Mouse (Mus musculus): ENCODE results near the gene Bicc1. TPM values are rescaled to one million over a fixed set of nuclear protein-coding genes. Genes with fewer than 3 reads are reported as not detected.

The Bicc1 gene
- total and polyA plus RNA-seq, 3 experiments = 13.7 to 17.1 (median 14.6) TPM

- H3K79me2 ChIP-seq (replicated peaks; ENCODE audit: control insufficient read depth, insufficient read depth, low read length) = no peaks in the 10 kb centered on the region
- intact Hi-C loops (cut with DNase I) = no loop called here
- no peak overlapping the region for H3K27ac ChIP-seq
- no peak for TF ChIP-seq POLR2A (IDR thresholded peaks at IDR 0.05; ENCODE audit: insufficient read depth, low read depth, low read length)
- TF ChIP-seq EP300 (IDR thresholded peaks at IDR 0.05; ENCODE audit: insufficient read depth, low read depth, low read length) = no peak
- TF ChIP-seq CTCF (IDR thresholded peaks at IDR 0.05) = no peak
- no peaks in the 10 kb centered on the region for H3K27me3 ChIP-seq (ENCODE audit: control insufficient read depth, insufficient read depth, low read length)
- H3K4me1 ChIP-seq (ENCODE audit: control insufficient read depth, insufficient read depth, low read length) = no peaks in the 10 kb centered on the region
- H3K36me3 ChIP-seq (ENCODE audit: control insufficient read depth, insufficient read depth, low read length) = no peaks in the 10 kb centered on the region
- DNase-seq = peak in 1 of 2 experiments; percentile 7
- no peak overlapping the region for H3K9ac ChIP-seq (ENCODE audit: low read depth, low read length)
- 86% methylated on average over 2 of the region's 2 CpGs for WGBS
- H3K4me3 ChIP-seq = no peak overlapping the region
Observed at GRCm38 (mm10) chr10:71138852-71139197, 20.7 kb downstream of the Bicc1 start.

- DNase-seq = peak in 1 of 2 experiments; percentile 17
- no peaks in the 10 kb centered on the region for H3K4me1 ChIP-seq (ENCODE audit: control insufficient read depth, insufficient read depth, low read length)
- no peaks in the 10 kb centered on the region for H3K36me3 ChIP-seq (ENCODE audit: control insufficient read depth, insufficient read depth, low read length)
- 79% methylated on average over 14 of the region's 14 CpGs for WGBS
- intact Hi-C loops (cut with DNase I) = no loop called here
- no peak overlapping the region for H3K9ac ChIP-seq (ENCODE audit: low read depth, low read length)
- no peak for TF ChIP-seq POLR2A (IDR thresholded peaks at IDR 0.05; ENCODE audit: insufficient read depth, low read depth, low read length)
- no peak overlapping the region for H3K4me3 ChIP-seq
- H3K79me2 ChIP-seq (replicated peaks; ENCODE audit: control insufficient read depth, insufficient read depth, low read length) = no peaks in the 10 kb centered on the region
- H3K27ac ChIP-seq = no peak overlapping the region
- H3K27me3 ChIP-seq (ENCODE audit: control insufficient read depth, insufficient read depth, low read length) = no peaks in the 10 kb centered on the region
Observed at GRCm38 (mm10) chr10:71138132-71138851, 21.2 kb downstream of the Bicc1 start.

GRCm38 (mm10) chr10:71137606-71138005, 21.9 kb downstream of the Bicc1 start:
- WGBS = 96% methylated on average over 9 of the region's 9 CpGs
- no peaks in the 10 kb centered on the region for H3K27me3 ChIP-seq (ENCODE audit: control insufficient read depth, insufficient read depth, low read length)
- TF ChIP-seq EP300 (IDR thresholded peaks at IDR 0.05; ENCODE audit: insufficient read depth, low read depth, low read length) = no peak
- TF ChIP-seq CTCF (IDR thresholded peaks at IDR 0.05) = no peak
- TF ChIP-seq POLR2A (IDR thresholded peaks at IDR 0.05; ENCODE audit: insufficient read depth, low read depth, low read length) = no peak
- no peaks in the 10 kb centered on the region for H3K36me3 ChIP-seq (ENCODE audit: control insufficient read depth, insufficient read depth, low read length)
- DNase-seq = no peak
- H3K4me3 ChIP-seq = no peak overlapping the region
- H3K79me2 ChIP-seq (replicated peaks; ENCODE audit: control insufficient read depth, insufficient read depth, low read length) = no peaks in the 10 kb centered on the region
- no peak overlapping the region for H3K9ac ChIP-seq (ENCODE audit: low read depth, low read length)
- no peak overlapping the region for H3K27ac ChIP-seq
- H3K4me1 ChIP-seq (ENCODE audit: control insufficient read depth, insufficient read depth, low read length) = no peaks in the 10 kb centered on the region
- intact Hi-C loops (cut with DNase I) = no loop called here

GRCm38 (mm10) chr10:71131333-71131732, 28.2 kb downstream of the Bicc1 start:
- Histone ChIP-seq H3K36me3 (ENCODE audit: control insufficient read depth, insufficient read depth, low read length) (no peaks in the 10 kb centered on the region), H3K27ac (no peak overlapping the region), H3K4me1 (ENCODE audit: control insufficient read depth, insufficient read depth, low read length) (peaks cover 2% of the 10 kb centered on the region; the same call in 1 of the 2 replicates), H3K27me3 (ENCODE audit: control insufficient read depth, insufficient read depth, low read length) (no peaks in the 10 kb centered on the region), H3K79me2 (replicated peaks; ENCODE audit: control insufficient read depth, insufficient read depth, low read length) (no peaks in the 10 kb centered on the region), H3K4me3 (no peak overlapping the region), H3K9ac (ENCODE audit: low read depth, low read length) (no peak overlapping the region)
- intact Hi-C loops (cut with DNase I) = no loop called here
- TF ChIP-seq CTCF (IDR thresholded peaks at IDR 0.05) = no peak
- TF ChIP-seq POLR2A (IDR thresholded peaks at IDR 0.05; ENCODE audit: insufficient read depth, low read depth, low read length) = no peak
- TF ChIP-seq EP300 (IDR thresholded peaks at IDR 0.05; ENCODE audit: insufficient read depth, low read depth, low read length) = no peak
- DNase-seq = no peak
- WGBS = 72% methylated on average over 9 of the region's 9 CpGs

- 60% methylated on average over 9 of the region's 9 CpGs for WGBS
- no peak overlapping the region for H3K9ac ChIP-seq (ENCODE audit: low read depth, low read length)
- no peaks in the 10 kb centered on the region for H3K36me3 ChIP-seq (ENCODE audit: control insufficient read depth, insufficient read depth, low read length)
- no peaks in the 10 kb centered on the region for H3K27me3 ChIP-seq (ENCODE audit: control insufficient read depth, insufficient read depth, low read length)
- no peak overlapping the region for H3K4me3 ChIP-seq
- H3K79me2 ChIP-seq (replicated peaks; ENCODE audit: control insufficient read depth, insufficient read depth, low read length) = no peaks in the 10 kb centered on the region
- intact Hi-C loops (cut with DNase I) = no loop called here
- no peak overlapping the region for H3K27ac ChIP-seq
- TF ChIP-seq POLR2A (IDR thresholded peaks at IDR 0.05; ENCODE audit: insufficient read depth, low read depth, low read length) = no peak
- no peak for TF ChIP-seq CTCF (IDR thresholded peaks at IDR 0.05)
- TF ChIP-seq EP300 (IDR thresholded peaks at IDR 0.05; ENCODE audit: insufficient read depth, low read depth, low read length) = no peak
- peaks cover 2% of the 10 kb centered on the region; the same call in 1 of the 2 replicates for H3K4me1 ChIP-seq (ENCODE audit: control insufficient read depth, insufficient read depth, low read length)
- no peak for DNase-seq
Observed at GRCm38 (mm10) chr10:71130261-71130660, 29.2 kb downstream of the Bicc1 start.

- intact Hi-C loops (cut with DNase I) = no loop called here
Observed at GRCm38 (mm10) chr10:71127951-71128331, 31.6 kb downstream of the Bicc1 start.

More at GRCm38 (mm10) chr10:71127951-71128331, 31.6 kb downstream of the Bicc1 start:
- no peak for TF ChIP-seq POLR2A (IDR thresholded peaks at IDR 0.05; ENCODE audit: insufficient read depth, low read depth, low read length)
- peak in 1 of 2 experiments; percentile 9 for DNase-seq
- Histone ChIP-seq H3K4me1 (ENCODE audit: control insufficient read depth, insufficient read depth, low read length) (peaks cover 2% of the 10 kb centered on the region), H3K79me2 (replicated peaks; ENCODE audit: control insufficient read depth, insufficient read depth, low read length) (no peaks in the 10 kb centered on the region), H3K9ac (ENCODE audit: low read depth, low read length) (no peak overlapping the region), H3K36me3 (ENCODE audit: control insufficient read depth, insufficient read depth, low read length) (no peaks in the 10 kb centered on the region), H3K27me3 (ENCODE audit: control insufficient read depth, insufficient read depth, low read length) (no peaks in the 10 kb centered on the region), H3K27ac (no peak overlapping the region), H3K4me3 (no peak overlapping the region)
- 74% methylated on average over 8 of the region's 8 CpGs for WGBS

Data from heart, adult 2 months (tissue).